Mouse (Mus musculus): ENCODE measurements around the gene Tmem150c.
A peak's percentile ranks its signal among the peaks of the same experiment; 100 is the strongest.

Gene Tmem150c

DNA sequence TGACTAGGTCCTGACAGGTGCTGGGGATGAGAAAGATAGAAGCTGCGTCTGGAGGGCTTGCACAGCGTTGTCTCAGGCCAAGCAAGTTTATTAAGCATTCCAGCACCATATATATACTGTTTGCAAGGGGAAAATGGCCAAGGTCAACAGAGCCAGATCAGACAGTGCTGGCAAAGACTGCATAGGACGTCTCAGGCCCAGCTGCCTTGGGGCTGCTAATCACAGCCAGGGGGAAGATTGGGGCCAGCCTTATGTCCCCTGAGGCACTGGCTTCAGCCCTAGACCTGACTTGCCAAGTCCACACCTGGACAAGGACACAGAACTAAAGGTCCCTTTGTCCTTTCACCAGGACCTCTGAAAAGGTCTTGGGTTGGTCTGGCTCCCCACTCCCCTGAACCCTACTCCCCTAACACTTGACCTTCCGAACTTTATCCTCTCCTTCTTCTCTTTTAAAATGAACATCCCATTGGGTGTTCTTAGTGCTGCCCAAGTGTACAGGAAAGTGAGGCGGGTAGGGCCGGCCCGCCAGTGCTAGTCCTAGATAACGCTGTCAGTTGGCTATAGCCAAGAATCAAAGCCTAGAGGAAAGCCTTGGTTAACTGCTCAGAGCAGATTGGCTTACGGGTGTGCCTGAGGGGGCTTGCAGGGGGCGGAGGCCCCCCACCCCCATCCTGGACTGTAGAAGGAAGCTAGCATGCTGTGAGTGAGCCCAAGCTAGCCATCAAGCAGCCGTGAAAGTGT, 104.6 kb downstream of the Tmem150c start:
- no peak for DNase-seq (ENCODE audit: low read depth, low spot score)

- no peak for DNase-seq (ENCODE audit: low read depth, low spot score)
Measured at GRCm38 (mm10) chr5:100052728-100053127, 106.9 kb downstream of the Tmem150c start.

DNA sequence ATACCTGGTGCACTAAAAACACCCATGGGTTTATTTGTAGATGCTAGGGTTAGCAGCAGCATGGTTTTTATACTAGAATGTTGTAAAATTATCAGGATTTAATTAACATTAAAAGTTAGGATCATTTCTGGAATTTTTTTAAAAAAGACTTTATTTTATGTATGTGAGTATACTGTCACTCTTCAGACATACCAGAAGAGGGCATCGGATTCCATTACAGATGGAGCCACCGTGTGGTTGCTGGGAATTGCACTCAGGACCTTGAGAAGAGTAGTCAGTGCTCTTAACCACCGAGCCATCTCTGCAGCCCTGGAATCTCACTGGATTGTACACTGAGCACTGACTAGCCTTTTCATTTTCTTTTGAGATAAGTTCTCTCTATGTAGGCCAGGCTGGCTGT, 109.7 kb downstream of the Tmem150c start:
- DNase-seq (ENCODE audit: low read depth, low spot score) = no peak

- peak; percentile 53 for DNase-seq (ENCODE audit: low read depth, low spot score)
Measured at GRCm38 (mm10) chr5:100047871-100048270, 111.7 kb downstream of the Tmem150c start.

GRCm38 (mm10) chr5:100047143-100047640, 112.4 kb downstream of the Tmem150c start:
- no peak for DNase-seq (ENCODE audit: low read depth, low spot score)

GRCm38 (mm10) chr5:100046096-100046495, 113.5 kb downstream of the Tmem150c start:
- DNase-seq (ENCODE audit: low read depth, low spot score) = no peak

DNA sequence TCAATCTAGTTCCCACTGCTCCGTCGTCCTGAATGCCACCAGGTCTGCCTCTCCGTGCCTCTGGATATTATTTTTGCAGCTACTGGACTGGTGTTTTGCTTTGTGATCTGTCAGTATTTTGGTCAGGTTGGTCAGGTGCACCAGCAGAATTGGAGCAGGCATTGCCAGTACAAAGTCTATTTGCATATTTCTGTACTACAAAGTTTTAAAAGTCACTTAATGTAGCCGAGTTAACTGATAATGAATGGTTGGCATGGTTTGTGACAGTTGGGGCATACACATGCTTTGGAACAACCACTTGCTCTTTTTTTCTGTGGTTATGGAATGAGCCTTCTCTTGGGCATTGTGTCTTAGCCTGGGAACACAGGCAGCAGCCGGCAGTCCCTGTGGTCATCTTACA, 115.0 kb downstream of the Tmem150c start:
- no peak for DNase-seq (ENCODE audit: low read depth, low spot score)

- DNase-seq (ENCODE audit: low read depth, low spot score) = no peak
Measured at GRCm38 (mm10) chr5:100044030-100044429, 115.6 kb downstream of the Tmem150c start.

DNA sequence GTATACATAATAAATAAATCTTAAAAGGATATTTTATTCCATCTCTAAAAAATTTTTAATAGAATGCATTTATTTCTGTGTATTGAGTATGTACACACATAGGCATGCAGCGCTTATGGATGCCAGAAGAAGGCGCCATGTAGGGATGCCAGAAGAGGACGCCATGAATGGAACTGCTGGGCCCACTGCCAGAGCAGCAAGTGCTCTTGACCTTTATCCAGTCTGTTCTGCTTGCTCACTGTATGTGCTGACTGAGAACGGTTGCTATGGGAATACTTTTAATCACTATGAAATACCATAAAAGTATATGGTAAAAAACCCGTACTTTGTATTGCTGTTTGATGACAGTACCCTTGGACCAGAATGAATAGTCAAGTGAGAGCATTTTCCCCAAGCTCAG, 116.2 kb downstream of the Tmem150c start:
- DNase-seq (ENCODE audit: low read depth, low spot score) = no peak

DNA sequence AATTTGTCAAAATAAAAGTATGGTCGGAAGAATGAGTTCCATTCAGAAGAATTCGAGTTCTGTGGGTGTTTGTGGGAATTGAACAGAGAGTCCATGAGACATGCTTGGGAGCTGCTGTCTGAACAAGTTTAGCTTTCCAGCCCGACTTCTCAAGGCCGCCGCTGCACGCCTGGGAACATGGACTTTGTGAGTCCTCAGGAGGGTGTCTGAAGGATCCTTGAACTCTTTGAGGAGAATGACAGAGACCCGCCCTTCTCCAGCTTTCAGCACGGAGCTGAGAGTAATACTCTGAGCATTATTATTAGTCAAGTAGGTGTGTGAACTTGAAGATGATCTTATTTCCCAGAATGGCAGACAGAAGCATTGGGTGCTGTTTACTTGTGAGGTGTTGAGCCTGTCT, 117.1 kb downstream of the Tmem150c start:
- no peak for DNase-seq (ENCODE audit: low read depth, low spot score)

DNA sequence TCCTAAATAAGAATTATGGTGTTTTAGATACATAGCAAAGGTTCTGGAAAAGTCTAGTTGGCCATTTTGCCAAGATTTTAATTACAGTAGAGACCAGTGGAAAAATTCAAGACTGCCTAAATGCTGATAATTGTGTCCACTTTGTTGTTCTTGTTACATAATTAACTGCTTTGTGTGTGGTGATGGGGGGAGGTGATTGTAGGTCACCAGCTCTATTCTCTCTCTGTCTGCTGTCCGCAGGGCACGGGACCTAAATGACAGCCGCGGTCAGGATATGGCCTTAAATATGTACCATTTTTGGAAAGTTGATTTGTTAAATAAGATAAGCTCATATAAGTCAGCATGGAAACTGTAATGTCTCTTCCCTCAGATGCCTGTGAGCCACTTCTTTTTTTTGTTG, 118.3 kb downstream of the Tmem150c start:
- DNase-seq (ENCODE audit: low read depth, low spot score) = no peak

GRCm38 (mm10) chr5:100040281-100040784, 119.3 kb downstream of the Tmem150c start:
- no peak for DNase-seq (ENCODE audit: low read depth, low spot score)

- DNase-seq (ENCODE audit: low read depth, low spot score) = peak; percentile 90
Measured at GRCm38 (mm10) chr5:100039602-100040142, 119.9 kb downstream of the Tmem150c start, which contains the start of the genes Hnrnpdl and Enoph1. Hnrnpdl (minus strand) TSS chr5:100039664. Enoph1 (plus strand) TSS chr5:100039985.

DNA sequence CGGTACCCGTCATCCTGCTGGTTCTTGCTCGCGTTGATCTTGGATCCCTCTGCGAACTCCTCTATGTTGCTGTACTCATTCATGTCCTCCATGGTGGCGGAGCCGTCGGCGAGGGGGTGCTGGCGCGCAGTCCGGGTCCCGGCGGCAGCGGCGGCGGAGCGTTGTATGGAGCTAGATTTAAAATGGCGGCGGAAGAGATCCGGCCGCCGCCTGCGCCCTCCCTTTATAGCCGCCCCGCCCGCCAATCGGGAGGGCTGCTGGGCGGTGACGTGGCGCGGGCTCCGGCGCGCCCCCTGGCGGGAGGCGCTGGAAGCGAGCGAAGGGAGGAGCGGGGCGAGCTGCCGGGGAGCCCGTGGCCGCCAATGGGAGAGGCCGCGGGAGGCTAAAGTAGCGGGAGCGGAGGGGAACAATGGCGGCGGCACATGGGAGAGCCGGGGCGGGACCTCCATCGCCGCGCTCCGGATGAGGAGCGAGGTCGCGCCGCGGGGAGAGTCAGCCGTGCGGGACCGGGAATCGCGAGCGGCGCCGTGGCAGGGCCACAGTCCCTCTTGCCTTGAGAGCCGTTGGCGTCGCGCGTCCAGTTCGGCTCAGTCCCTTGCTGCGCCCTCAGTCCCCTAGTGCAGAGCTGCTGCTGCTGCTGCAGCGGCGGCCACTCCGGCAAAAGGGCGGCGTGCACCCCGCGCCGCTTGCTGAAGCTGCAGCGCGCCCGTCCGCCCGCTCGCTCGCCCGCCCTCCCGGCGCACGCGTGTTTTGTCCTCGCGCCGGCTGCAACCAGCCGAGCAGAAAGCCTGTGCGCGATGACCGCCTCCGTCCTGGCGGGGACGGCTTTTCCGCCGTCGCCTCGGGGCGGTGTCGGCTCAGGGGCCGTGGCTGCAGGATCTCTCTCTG, 120.7 kb downstream of the Tmem150c start:
- peak; percentile 94 for DNase-seq (ENCODE audit: low read depth, low spot score)

DNA sequence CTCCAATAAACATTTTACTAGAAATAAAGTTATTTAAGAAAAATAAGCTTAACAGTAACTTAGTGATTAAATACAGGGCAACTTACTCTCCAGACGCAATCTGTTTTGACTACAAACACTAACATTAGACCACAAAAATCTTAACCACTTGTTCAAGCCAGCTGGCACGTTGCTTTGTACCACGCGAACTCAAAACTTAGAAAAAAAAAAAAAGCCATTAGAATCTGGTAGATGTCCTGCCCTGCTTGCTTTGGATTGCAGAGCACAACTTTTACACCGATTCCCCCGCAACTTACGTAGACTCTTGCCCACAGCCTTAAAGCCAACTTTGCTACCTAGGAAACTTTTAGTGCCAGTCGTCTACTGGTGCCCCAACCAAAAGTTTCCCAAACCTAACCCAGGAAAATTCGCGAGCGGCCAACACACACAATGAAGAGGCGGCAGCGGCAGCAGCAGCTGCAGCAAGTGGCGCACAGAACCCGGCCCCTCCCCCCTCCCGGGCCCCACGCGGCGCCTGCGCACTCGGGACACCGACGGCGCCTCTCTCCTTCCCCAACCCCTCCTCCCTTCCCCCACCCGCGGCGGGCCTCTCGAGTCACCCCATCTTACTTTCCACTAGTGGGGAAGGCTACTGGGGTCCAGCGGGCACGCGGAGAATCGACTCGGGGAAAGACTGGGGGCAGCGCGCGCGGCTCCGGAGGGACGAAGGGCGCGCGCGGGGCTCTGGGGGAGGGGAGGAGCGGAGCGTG, 121.5 kb downstream of the Tmem150c start:
- DNase-seq (ENCODE audit: low read depth, low spot score) = peak; percentile 81

DNA sequence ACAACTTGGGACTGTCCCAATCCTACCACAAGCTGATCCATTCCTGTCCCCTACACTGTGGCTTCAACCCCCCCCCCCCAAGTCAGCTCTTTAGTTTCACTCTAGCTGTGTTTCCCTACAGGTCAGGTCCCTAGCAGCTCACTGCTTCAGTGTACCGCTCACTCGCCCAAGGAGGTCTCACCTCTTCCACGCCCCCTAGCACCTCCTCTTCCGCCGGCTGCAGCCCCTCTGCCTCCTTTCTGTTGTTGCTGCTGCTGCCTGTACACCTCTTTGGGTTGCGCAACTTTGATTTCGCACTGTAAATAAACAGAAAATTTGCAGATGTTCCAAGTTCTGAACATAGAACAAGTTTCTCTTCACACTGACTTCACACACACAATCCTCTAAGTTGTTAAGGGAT, 122.9 kb downstream of the Tmem150c start:
- DNase-seq (ENCODE audit: low read depth, low spot score) = no peak

GRCm38 (mm10) chr5:100035950-100036349, 123.7 kb downstream of the Tmem150c start:
- DNase-seq (ENCODE audit: low read depth, low spot score) = no peak

DNA sequence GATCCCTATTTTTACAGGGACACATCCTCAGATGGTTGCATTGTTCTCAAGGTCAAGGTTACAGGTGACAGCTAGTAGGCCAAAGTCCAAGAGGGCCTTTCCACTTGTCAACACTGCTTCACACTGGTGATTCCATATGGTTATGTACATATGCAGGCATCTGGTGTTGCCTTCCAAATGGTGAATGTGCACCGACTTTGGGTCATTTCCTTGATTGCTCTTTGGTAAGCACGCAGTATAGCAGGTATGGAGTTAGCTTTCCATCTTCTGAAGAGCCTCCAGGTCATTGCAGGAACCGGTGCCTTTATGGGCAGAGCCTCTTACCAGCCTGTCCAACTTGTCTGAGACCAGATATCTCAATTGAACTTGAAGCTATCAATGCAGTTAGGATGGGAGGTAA, 127.0 kb downstream of the Tmem150c start:
- DNase-seq (ENCODE audit: low read depth, low spot score) = no peak

DNA sequence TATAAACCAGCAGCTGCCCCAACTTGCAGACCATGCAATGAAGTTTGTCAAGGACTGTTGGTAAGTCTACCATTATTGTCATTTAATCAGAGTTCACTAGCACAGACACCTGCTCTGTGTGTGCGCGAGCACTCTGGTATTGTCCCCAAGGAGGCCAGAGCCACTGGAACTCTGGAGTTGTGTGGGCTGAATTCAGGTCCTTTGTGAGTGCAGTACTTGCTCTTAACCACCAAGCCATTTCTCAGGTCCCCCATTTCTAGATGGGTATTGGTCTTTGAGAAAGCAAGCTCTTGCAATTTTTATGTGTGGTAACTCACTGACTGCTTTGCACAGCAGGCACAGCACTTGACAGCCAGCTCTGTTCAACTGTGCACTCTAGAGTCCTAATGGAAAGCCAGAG, 127.5 kb downstream of the Tmem150c start:
- DNase-seq (ENCODE audit: low read depth, low spot score) = no peak

GRCm38 (mm10) chr5:100030069-100030468, 129.5 kb downstream of the Tmem150c start:
- DNase-seq (ENCODE audit: low read depth, low spot score) = no peak

All from skeletal muscle tissue, adult 2 months (tissue).